Mouse (Mus musculus): Measurements from ENCODE around the gene Ccdc181.

The Ccdc181 gene

GRCm38 (mm10) chr1:164284007-164284406 lies 8.6 kb downstream of the Ccdc181 start:
- DNase-seq (ENCODE audit: low spot score in 2 of 2), result no peak

GRCm38 (mm10) chr1:164287406-164287805 lies 12.0 kb downstream of the Ccdc181 start:
- DNase-seq (ENCODE audit: low spot score in 2 of 2), result no peak

GRCm38 (mm10) chr1:164292040-164292439 lies 16.7 kb downstream of the Ccdc181 start:
- DNase-seq (ENCODE audit: low spot score in 2 of 2), result no peak

GRCm38 (mm10) chr1:164294071-164294470 lies 18.7 kb downstream of the Ccdc181 start:
- no peak for DNase-seq (ENCODE audit: low spot score in 2 of 2)

GRCm38 (mm10) chr1:164296473-164296872 lies 21.1 kb downstream of the Ccdc181 start:
- no peak for DNase-seq (ENCODE audit: low spot score in 2 of 2)

- DNase-seq (ENCODE audit: low spot score in 2 of 2), result no peak
Measured at GRCm38 (mm10) chr1:164301949-164302348, 26.6 kb downstream of the Ccdc181 start.

GRCm38 (mm10) chr1:164303821-164304220 lies 28.4 kb downstream of the Ccdc181 start, which contains the start of gene Nme7:
Gene Nme7, plus strand, starts transcription at chr1:164304121.
- no peak for DNase-seq (ENCODE audit: low spot score in 2 of 2)

GRCm38 (mm10) chr1:164307124-164307751 lies 31.9 kb downstream of the Ccdc181 start, which contains the start of gene Blzf1:
Gene Blzf1, minus strand, starts transcription at chr1:164307489.
- peak; percentile 96 to 97 for DNase-seq (ENCODE audit: low spot score in 2 of 2)

GRCm38 (mm10) chr1:164307922-164308321 lies 32.5 kb downstream of the Ccdc181 start:
- no peak for DNase-seq (ENCODE audit: low spot score in 2 of 2)

GRCm38 (mm10) chr1:164314085-164314484 lies 38.7 kb downstream of the Ccdc181 start:
- no peak for DNase-seq (ENCODE audit: low spot score in 2 of 2)

- DNase-seq (ENCODE audit: low spot score in 2 of 2), result peak in 1 of 2 experiments; percentile 13
Measured at GRCm38 (mm10) chr1:164315266-164315665, 39.9 kb downstream of the Ccdc181 start.

- peak; percentile 29 to 47 for DNase-seq (ENCODE audit: low spot score in 2 of 2)
Measured at GRCm38 (mm10) chr1:164316697-164317096, 41.3 kb downstream of the Ccdc181 start.

- DNase-seq (ENCODE audit: low spot score in 2 of 2), result no peak
Measured at GRCm38 (mm10) chr1:164317261-164317660, 41.9 kb downstream of the Ccdc181 start.

GRCm38 (mm10) chr1:164318474-164318873 lies 43.1 kb downstream of the Ccdc181 start:
- DNase-seq (ENCODE audit: low spot score in 2 of 2), result no peak

- no peak for DNase-seq (ENCODE audit: low spot score in 2 of 2)
Measured at GRCm38 (mm10) chr1:164319542-164320140, 44.3 kb downstream of the Ccdc181 start.

GRCm38 (mm10) chr1:164320731-164321130 lies 45.3 kb downstream of the Ccdc181 start:
- no peak for DNase-seq (ENCODE audit: low spot score in 2 of 2)

- no peak for DNase-seq (ENCODE audit: low spot score in 2 of 2)
Measured at GRCm38 (mm10) chr1:164321408-164321807, 46.0 kb downstream of the Ccdc181 start.

- DNase-seq (ENCODE audit: low spot score in 2 of 2), result no peak
Measured at GRCm38 (mm10) chr1:164322987-164323650, 47.7 kb downstream of the Ccdc181 start.

GRCm38 (mm10) chr1:164324221-164324620 lies 48.8 kb downstream of the Ccdc181 start:
- DNase-seq (ENCODE audit: low spot score in 2 of 2), result no peak

GRCm38 (mm10) chr1:164324878-164325277 lies 49.5 kb downstream of the Ccdc181 start:
- no peak for DNase-seq (ENCODE audit: low spot score in 2 of 2)

- no peak for DNase-seq (ENCODE audit: low spot score in 2 of 2)
Measured at GRCm38 (mm10) chr1:164326600-164327155, 51.3 kb downstream of the Ccdc181 start.

- no peak for DNase-seq (ENCODE audit: low spot score in 2 of 2)
Measured at GRCm38 (mm10) chr1:164327764-164328163, 52.4 kb downstream of the Ccdc181 start.
